Mouse (Mus musculus) small intestine, adult 2 months (tissue): ENCODE data around the gene Csf3. TPM values are rescaled to one million over a fixed set of nuclear protein-coding genes. Genes with fewer than 3 reads are reported as not detected.
A peak's percentile ranks its signal among the peaks of the same experiment; 100 is the strongest.

Source experiments
- H3K27ac ChIP-seq: fragments of 200-500 bp; 2 replicates; pipeline ENCODE4 v1.5.1; 2012; ENCODE audit warnings: low read depth, low read length, control low read depth, inconsistent platforms; ENCODE audit not compliant: insufficient read depth
- H3K27me3 ChIP-seq: fragments of 200-500 bp; 2 replicates; pipeline ENCODE4 v1.6.1; 2012; ENCODE audit warnings: mild to moderate bottlenecking, moderate library complexity, low read length, inconsistent platforms; ENCODE audit not compliant: control insufficient read depth, insufficient read depth
- H3K36me3 ChIP-seq: fragments of 200-500 bp; 2 replicates; pipeline ENCODE4 v1.6.1; 2012; ENCODE audit warnings: mild to moderate bottlenecking, low read length, control low read depth, inconsistent platforms; ENCODE audit not compliant: control insufficient read depth, insufficient read depth
- H3K4me1 ChIP-seq: fragments of 200-500 bp; 2 replicates; pipeline ENCODE4 v1.6.1; 2012; ENCODE audit warnings: low read length, inconsistent platforms, mixed read lengths; ENCODE audit not compliant: control insufficient read depth, insufficient read depth, insufficient read length
- H3K4me3 ChIP-seq: fragments of 200-500 bp; 2 replicates; pipeline ENCODE4 v1.5.1; 2012; ENCODE audit warnings: low read depth, mild to moderate bottlenecking, control low read depth, inconsistent platforms, low read length, moderate library complexity
- CTCF ChIP-seq: fragments of 200-500 bp; IDR thresholded peaks from 2 replicates; pipeline ENCODE4 v1.5.1; 2012; ENCODE audit warnings: low read depth, mild to moderate bottlenecking, control low read depth, inconsistent platforms, low read length, moderate library complexity, mixed read lengths; ENCODE audit not compliant: insufficient replicate concordance, insufficient read length; ENCODE audit errors: extremely low read depth
- POLR2A ChIP-seq: fragments of 200-500 bp; IDR thresholded peaks from 2 replicates; pipeline ENCODE4 v1.6.1; 2012; ENCODE audit warnings: low read depth, mild to moderate bottlenecking, control low read depth, inconsistent platforms, low read length, moderate library complexity
- WGBS: fragments of 180-500 bp; shearing (Covaris S2); methylation state at CpG from one replicate; pipeline ENCODE4 v1.1.7; 2018; 5-methylcytosine and 5-hydroxymethylcytosine counted together
- polyA plus RNA-seq: library from polyadenylated mRNA; depleted of rRNA; stranded (reverse); fragments of >200 nt; gene quantifications from 2 replicates; pipeline ENCODE4 v1.2.3, GENCODE M21; 2012; rRNA removed

Gene Csf3
- polyA plus RNA-seq, 1 experiment = not detected

DNA sequence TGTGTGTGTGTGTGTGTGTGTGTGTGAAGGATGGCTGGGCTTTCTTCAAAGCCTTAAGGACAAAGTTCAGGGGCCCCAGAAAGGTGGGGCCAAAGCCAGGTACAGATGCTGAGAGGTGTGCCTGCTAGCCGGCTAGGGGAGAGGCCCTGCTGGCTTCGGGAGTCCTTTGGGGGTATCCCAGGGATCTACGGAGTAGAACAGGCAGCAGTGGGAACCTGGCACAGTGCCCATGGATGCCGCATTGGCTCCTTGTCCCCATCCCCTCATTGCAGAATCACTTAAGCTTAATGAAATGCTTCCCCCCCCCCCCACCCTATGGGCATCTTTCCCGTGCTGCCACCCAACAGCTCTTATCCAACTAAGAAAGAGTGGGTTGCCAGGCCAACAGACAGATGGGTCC is 48.7 kb downstream of the Csf3 start:
- WGBS = 15% methylated on average over 5 of the region's 5 CpGs
- TF ChIP-seq POLR2A (peak; percentile 53; the same call in 1 of the 2 replicates), CTCF (no peak)
- peak overlapping the region; percentile 99 for H3K27ac ChIP-seq
- H3K36me3 ChIP-seq = 0 out of 2 replicates have a peak, but pooled peaks cover 1% of the 10 kb centered on the region
- peak overlapping the region; percentile 47 for H3K4me3 ChIP-seq
- no peaks in the 10 kb centered on the region for H3K27me3 ChIP-seq
- H3K4me1 ChIP-seq = peaks cover 68% of the 10 kb centered on the region

GRCm38 (mm10) chr11:98750351-98751201 is 49.5 kb downstream of the Csf3 start:
- peaks cover 67% of the 10 kb centered on the region for H3K4me1 ChIP-seq
- peak overlapping the region; percentile 99 for H3K27ac ChIP-seq
- H3K27me3 ChIP-seq = no peaks in the 10 kb centered on the region
- no peak for TF ChIP-seq CTCF
- TF ChIP-seq POLR2A = peak; percentile 17; the same call in 1 of the 2 replicates
- WGBS = 10% methylated on average over 16 of the region's 17 CpGs
- H3K4me3 ChIP-seq = peak overlapping the region; percentile 48
- H3K36me3 ChIP-seq = 0 out of 2 replicates have a peak, but pooled peaks cover 1% of the 10 kb centered on the region

- Histone ChIP-seq H3K36me3 (peaks cover 7% of the 10 kb centered on the region), H3K4me1 (peaks cover 60% of the 10 kb centered on the region), H3K27me3 (no peaks in the 10 kb centered on the region), H3K4me3 (peak overlapping the region; percentile 48), H3K27ac (peak overlapping the region; percentile 99)
- 14% methylated on average over 6 of the region's 6 CpGs for WGBS
- TF ChIP-seq CTCF (no peak), POLR2A (no peak)
Measured at GRCm38 (mm10) chr11:98751221-98751782, 50.2 kb downstream of the Csf3 start.

GRCm38 (mm10) chr11:98752562-98753140 is 51.6 kb downstream of the Csf3 start:
- WGBS = 36% methylated on average over 10 of the region's 10 CpGs
- Histone ChIP-seq H3K27ac (peak overlapping the region; percentile 99), H3K27me3 (no peaks in the 10 kb centered on the region), H3K36me3 (peaks cover 17% of the 10 kb centered on the region), H3K4me3 (no peak overlapping the region), H3K4me1 (peaks cover 50% of the 10 kb centered on the region)
- TF ChIP-seq CTCF (no peak), POLR2A (no peak)

Other genes starting within 250 kb of the Csf3 start
- gene Ikzf3, start 155.2 kb upstream of the Csf3 start, polyA plus RNA-seq = 6.6 and 9.7 TPM in 2 replicates
- gene Zpbp2, start 150.2 kb upstream of the Csf3 start, polyA plus RNA-seq = not detected in 2 replicates
- gene Ormdl3, start 113.9 kb upstream of the Csf3 start, polyA plus RNA-seq = 46.3 and 105 TPM in 2 replicates
- not detected in 2 replicates for gene Lrrc3c, start 103.0 kb upstream of the Csf3 start, polyA plus RNA-seq
- gene Gm12355, start 75.6 kb upstream of the Csf3 start, polyA plus RNA-seq = not detected in 2 replicates
- not detected in 2 replicates for gene Gsdma3, start 74.9 kb upstream of the Csf3 start, polyA plus RNA-seq
- gene Gsdma2, start 54.5 kb upstream of the Csf3 start, polyA plus RNA-seq = 0.49 and 75.8 TPM in 2 replicates
- gene Gsdma, start 36.9 kb upstream of the Csf3 start, polyA plus RNA-seq = 0.25 and 0.41 TPM in 2 replicates
- gene Psmd3, start 18.7 kb upstream of the Csf3 start, polyA plus RNA-seq = 86.4 and 139 TPM in 2 replicates
- gene Med24, start 28.2 kb downstream of the Csf3 start, polyA plus RNA-seq = 23.8 and 49.5 TPM in 2 replicates
- gene Thra, start 39.4 kb downstream of the Csf3 start, polyA plus RNA-seq = 46.5 and 128 TPM in 2 replicates
- gene Nr1d1, start 74.1 kb downstream of the Csf3 start, polyA plus RNA-seq = 59.8 and 206 TPM in 2 replicates
- 19.8 and 38.5 TPM in 2 replicates for gene Msl1, start 94.3 kb downstream of the Csf3 start, polyA plus RNA-seq
- gene Casc3, start 103.6 kb downstream of the Csf3 start, polyA plus RNA-seq = 11.7 and 22.0 TPM in 2 replicates
- 11.4 and 47.6 TPM in 2 replicates for gene Rapgefl1, start 135.5 kb downstream of the Csf3 start, polyA plus RNA-seq
- 11.4 and 27.3 TPM in 2 replicates for gene Wipf2, start 162.4 kb downstream of the Csf3 start, polyA plus RNA-seq
- 0.37 and 0.65 TPM in 2 replicates for gene Cdc6, start 206.5 kb downstream of the Csf3 start, polyA plus RNA-seq
- gene Rara, start 226.6 kb downstream of the Csf3 start, polyA plus RNA-seq = 25.3 and 56.3 TPM in 2 replicates